Mouse (Mus musculus) CH12.LX (cell line): Measurements from ENCODE around the gene Aspn. TPM values are rescaled to one million over a fixed set of nuclear protein-coding genes. Genes with fewer than 3 reads are reported as not detected.

ENCODE experiments used
- DNase-seq: peaks from one replicate; pipeline ENCODE4 v3.0.0-alpha.2; 2013; ENCODE audit errors: extremely low read depth
- H3K27ac ChIP-seq: 2 replicates; pipeline ENCODE4 v1.5.1; 2012; ENCODE audit warnings: low read depth, mild to moderate bottlenecking, control low read depth, moderate library complexity; ENCODE audit not compliant: insufficient read depth
- H3K27me3 ChIP-seq: replicated peaks from 2 replicates; pipeline ENCODE3; 2012; ENCODE audit warnings: inconsistent platforms
- H3K36me3 ChIP-seq, 2 experiments: replicated peaks in 1 of 2; 2 replicates each; pipeline versions ENCODE3 to v1.6.1; 2012; ENCODE audit warnings: inconsistent platforms in 1 of 2, low read length in 1 of 2, mild to moderate bottlenecking in 1 of 2, mixed read lengths in 1 of 2, moderate library complexity in 1 of 2; ENCODE audit not compliant: control insufficient read depth in 1 of 2, insufficient read depth in 1 of 2
- H3K4me1 ChIP-seq, 2 experiments: 2 replicates each; pipeline ENCODE4 v1.6.1; 2012; ENCODE audit warnings: inconsistent platforms in 1 of 2, moderate library complexity in 1 of 2; ENCODE audit not compliant: insufficient read depth in 2 of 2, control insufficient read depth in 1 of 2
- H3K4me2 ChIP-seq: 2 replicates; pipeline ENCODE4 v1.6.1; 2012; ENCODE audit warnings: low read depth, mild to moderate bottlenecking, control low read depth; ENCODE audit not compliant: poor library complexity, insufficient read depth, severe bottlenecking
- H3K4me3 ChIP-seq, 3 experiments: fragments of 150-350 bp in 1 of 3; sonication (generic) in 1 of 3; replicated peaks in 1 of 3; 2 replicates each; pipeline versions ENCODE3 to v1.5.1; 2011 to 2012; ENCODE audit warnings: low read depth in 2 of 3, low read length in 2 of 3, mild to moderate bottlenecking in 2 of 3, moderate library complexity in 2 of 3, control low read depth in 1 of 3, improper control_type of control experiment in 1 of 3, inconsistent platforms in 1 of 3, mixed read lengths in 1 of 3; ENCODE audit not compliant: poor library complexity in 1 of 3
- H3K79me2 ChIP-seq: replicated peaks from 2 replicates; pipeline ENCODE4 v1.6.1; 2012; ENCODE audit warnings: mild to moderate bottlenecking, moderate library complexity; ENCODE audit not compliant: control insufficient read depth, poor library complexity, insufficient read depth, severe bottlenecking; ENCODE audit errors: extremely low read depth
- H3K9ac ChIP-seq: 2 replicates; pipeline ENCODE4 v1.6.1; 2012; ENCODE audit warnings: low read depth, mild to moderate bottlenecking, control low read depth, moderate library complexity; ENCODE audit not compliant: insufficient read depth
- H3K9me3 ChIP-seq: replicated peaks from 2 replicates; pipeline ENCODE3; 2012; ENCODE audit warnings: low read length, inconsistent platforms, mixed read lengths
- BHLHE40 ChIP-seq: IDR thresholded peaks from 2 replicates; pipeline ENCODE4 v1.6.1; 2011; ENCODE audit warnings: mild to moderate bottlenecking, low read depth, low read length, improper control_type of control experiment
- CHD1 ChIP-seq: IDR thresholded peaks from 2 replicates; pipeline ENCODE4 v1.6.1; 2012; ENCODE audit warnings: low read depth, low read length, improper control_type of control experiment, inconsistent platforms
- CHD2 ChIP-seq: IDR thresholded peaks from 2 replicates; pipeline ENCODE4 v1.6.1; 2011; ENCODE audit warnings: low read length, improper control_type of control experiment
- CTCF ChIP-seq, 2 experiments: IDR thresholded peaks in 1 of 2; conservative IDR thresholded peaks in 1 of 2; 2 replicates each; pipeline ENCODE4 v1.5.1; 2011 to 2012; ENCODE audit warnings: low read depth in 2 of 2, low read length in 2 of 2, improper control_type of control experiment in 1 of 2, inconsistent platforms in 1 of 2, mild to moderate bottlenecking in 1 of 2, moderate library complexity in 1 of 2
- E2F4 ChIP-seq: IDR thresholded peaks from 2 replicates; pipeline ENCODE4 v1.6.1; 2011; ENCODE audit warnings: low read depth, low read length, improper control_type of control experiment; ENCODE audit not compliant: insufficient replicate concordance
- ELF1 ChIP-seq: IDR thresholded peaks from 2 replicates; pipeline ENCODE4 v1.6.1; 2014; ENCODE audit warnings: low read depth, mild to moderate bottlenecking, inconsistent platforms, low read length, improper control_type of control experiment
- IRF4 ChIP-seq: IDR thresholded peaks from 2 replicates; pipeline ENCODE4 v1.6.1; 2014; ENCODE audit warnings: low read depth, mild to moderate bottlenecking, inconsistent platforms, low read length, improper control_type of control experiment
- JUND ChIP-seq: conservative IDR thresholded peaks from 2 replicates; pipeline ENCODE4 v1.6.1; 2011; ENCODE audit warnings: low read depth, low read length, improper control_type of control experiment
- MAFK ChIP-seq: IDR thresholded peaks from 2 replicates; pipeline ENCODE4 v1.6.1; 2011; ENCODE audit warnings: low read length, improper control_type of control experiment; ENCODE audit not compliant: insufficient replicate concordance
- MAZ ChIP-seq: IDR thresholded peaks from 2 replicates; pipeline ENCODE4 v1.6.1; 2012; ENCODE audit warnings: low read depth, mild to moderate bottlenecking, inconsistent platforms, low read length, improper control_type of control experiment, moderate library complexity
- MXI1 ChIP-seq: IDR thresholded peaks from 2 replicates; pipeline ENCODE4 v1.6.1; 2011; ENCODE audit warnings: mild to moderate bottlenecking, low read depth, low read length, improper control_type of control experiment
- MYC ChIP-seq: IDR thresholded peaks from 2 replicates; pipeline ENCODE4 v1.6.1; 2011; ENCODE audit warnings: low read depth, mild to moderate bottlenecking, improper control_type of control experiment, low read length
- NRF1 ChIP-seq: IDR thresholded peaks from 2 replicates; pipeline ENCODE4 v1.6.1; 2014; ENCODE audit warnings: low read depth, mild to moderate bottlenecking, inconsistent platforms, low read length, improper control_type of control experiment, moderate library complexity
- PAX5 ChIP-seq: IDR thresholded peaks from 2 replicates; pipeline ENCODE4 v1.6.1; 2012; ENCODE audit warnings: low read length, inconsistent platforms, mixed read lengths
- SIN3A ChIP-seq: IDR thresholded peaks from 2 replicates; pipeline ENCODE4 v1.6.1; 2012; ENCODE audit warnings: low read length, improper control_type of control experiment, inconsistent platforms
- SMC3 ChIP-seq: IDR thresholded peaks from 2 replicates; pipeline ENCODE4 v1.6.1; 2011; ENCODE audit warnings: low read depth, low read length, improper control_type of control experiment
- TBP ChIP-seq: conservative IDR thresholded peaks from 2 replicates; pipeline ENCODE4 v1.6.1; 2011; ENCODE audit warnings: low read depth, low read length, improper control_type of control experiment
- UBTF ChIP-seq: IDR thresholded peaks from 2 replicates; pipeline ENCODE4 v1.6.1; 2012; ENCODE audit warnings: low read depth, mild to moderate bottlenecking, inconsistent platforms, low read length, improper control_type of control experiment, moderate library complexity
- USF1 ChIP-seq: IDR thresholded peaks from 2 replicates; pipeline ENCODE4 v1.6.1; 2014; ENCODE audit warnings: low read depth, mild to moderate bottlenecking, inconsistent platforms, low read length, improper control_type of control experiment
- USF2 ChIP-seq: conservative IDR thresholded peaks from 2 replicates; pipeline ENCODE4 v1.6.1; 2011; ENCODE audit warnings: low read depth, low read length, improper control_type of control experiment
- ZC3H11A ChIP-seq: IDR thresholded peaks from 2 replicates; pipeline ENCODE4 v1.6.1; 2012; ENCODE audit warnings: low read depth, mild to moderate bottlenecking, inconsistent platforms, low read length, improper control_type of control experiment
- ZKSCAN1 ChIP-seq: IDR thresholded peaks from 2 replicates; pipeline ENCODE4 v1.6.1; 2012; ENCODE audit warnings: low read depth, inconsistent platforms, low read length, improper control_type of control experiment, borderline replicate concordance
- ZMIZ1 ChIP-seq: IDR thresholded peaks from 2 replicates; pipeline ENCODE4 v1.6.1; 2012; ENCODE audit warnings: low read depth, mild to moderate bottlenecking, inconsistent platforms, low read length, improper control_type of control experiment
- dilution Hi-C: fragments of 300-500 bp; cut with MboI; formaldehyde crosslinking; loops from 2 replicates; pipeline ENCODE4 v1.14.3; 2020; ENCODE audit warnings: low sequenced_read_pairs; ENCODE audit not compliant: extremely low pct_unique_long_range_greater_than_20kb, extremely low pct_ligation_motif_present
- in situ Hi-C: fragments of 300-500 bp; cut with MboI; formaldehyde crosslinking; loops from 3 replicates; pipeline ENCODE4 v1.14.3; 2019; ENCODE audit warnings: low sequenced_read_pairs, low pct_ligation_motif_present, low pct_unique_long_range_greater_than_20kb, mixed read lengths
- polyA plus RNA-seq: library from polyadenylated mRNA; unstranded; fragments of >175 nt; gene quantifications from 2 replicates; pipeline ENCODE4 v1.2.1, GENCODE M21; 2012; ENCODE audit warnings: low read depth; ENCODE audit not compliant: insufficient read length
- total RNA-seq, 2 experiments: library from RNA; depleted of rRNA; stranded (reverse); fragments of 300-350 nt in 1 of 2; fragments of >200 nt in 1 of 2; gene quantifications; 2 replicates each; pipeline ENCODE4 v1.2.3; 2012 to 2014

The Aspn gene
- total and polyA plus RNA-seq, 3 experiments = 0.23 TPM; not detected in 2

DNA sequence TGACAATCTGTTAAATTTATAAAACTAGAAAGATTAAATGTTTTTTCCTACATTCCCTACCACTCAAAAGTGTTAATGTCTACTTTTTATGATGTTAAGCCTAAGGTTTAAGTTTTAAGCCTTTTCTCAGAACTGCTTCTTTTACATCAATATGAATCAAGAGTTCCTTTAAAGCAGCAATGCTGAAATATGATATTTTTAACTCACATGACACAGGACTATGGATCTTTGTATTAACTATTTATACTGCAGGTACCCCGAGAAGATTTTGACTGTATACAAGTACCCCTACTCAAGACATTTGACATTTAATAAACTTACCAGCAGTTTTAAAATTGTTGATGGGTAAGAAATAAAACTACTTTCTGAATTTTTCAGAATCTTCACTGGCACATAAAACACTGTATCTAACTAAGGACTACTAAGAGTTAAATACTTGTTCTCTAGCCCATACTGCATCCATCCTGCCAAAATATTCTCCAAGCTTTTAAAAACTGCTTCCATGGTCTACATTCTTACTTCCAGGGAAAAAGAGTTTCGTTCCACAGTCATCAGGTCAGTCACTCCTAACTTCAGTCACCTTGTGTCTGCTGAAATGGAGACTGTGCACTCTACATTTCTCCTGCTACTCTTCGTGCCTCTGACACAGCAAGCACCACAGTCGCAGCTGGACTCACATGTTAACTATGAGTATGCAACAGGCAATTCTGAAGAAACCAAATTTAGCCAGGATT lies 64.5 kb downstream of the Aspn start:
- H3K4me3 ChIP-seq = no peak overlapping the region
- no peaks in the 10 kb centered on the region for H3K27me3 ChIP-seq
- no peak overlapping the region for H3K4me2 ChIP-seq
- dilution Hi-C loops (no loop called here), in situ Hi-C loops (no loop called here)
- H3K9ac ChIP-seq = no peak overlapping the region
- no peak for DNase-seq
- H3K27ac ChIP-seq = no peak overlapping the region
- peaks cover 0 to 4% of the 10 kb centered on the region in 2 experiments; a peak in 1 of 4 replicates for H3K4me1 ChIP-seq
- H3K79me2 ChIP-seq = no peaks in the 10 kb centered on the region
- TF ChIP-seq IRF4 = no peak
- TF ChIP-seq SIN3A = no peak
- no peak for TF ChIP-seq ZMIZ1
- TF ChIP-seq MYC = no peak
- no peak for TF ChIP-seq ELF1
- TF ChIP-seq CTCF (conservative IDR thresholded peaks at IDR 0.05 in 1 of 2, IDR thresholded peaks at IDR 0.05 in 1 of 2; ENCODE audit: low read depth in 2 of 2, low read length in 2 of 2) = no peak
- TF ChIP-seq ZKSCAN1 = no peak
- no peak for TF ChIP-seq UBTF
- no peak for TF ChIP-seq JUND
- no peak for TF ChIP-seq NRF1
- TF ChIP-seq E2F4 = no peak
- no peak for TF ChIP-seq CHD1
- no peak for TF ChIP-seq MAFK
- TF ChIP-seq PAX5 = no peak
- TF ChIP-seq USF2 = no peak
- H3K36me3 ChIP-seq = no peaks in the 10 kb centered on the region
- H3K9me3 ChIP-seq = no peaks in the 10 kb centered on the region

GRCm38 (mm10) chr13:49617021-49617420 lies 72.8 kb downstream of the Aspn start:
- Histone ChIP-seq H3K27me3 (no peaks in the 10 kb centered on the region), H3K36me3 (no peaks in the 10 kb centered on the region), H3K9ac (no peak overlapping the region), H3K4me1 (no peaks in the 10 kb centered on the region), H3K4me3 (no peak overlapping the region), H3K79me2 (no peaks in the 10 kb centered on the region), H3K9me3 (no peaks in the 10 kb centered on the region), H3K27ac (no peak overlapping the region), H3K4me2 (no peak overlapping the region)
- DNase-seq = no peak
- in situ Hi-C loops = no loop called here
- dilution Hi-C loops = no loop called here
- TF ChIP-seq TBP (no peak), PAX5 (no peak), UBTF (no peak), ZC3H11A (no peak), SMC3 (no peak), MYC (no peak), CHD1 (no peak), USF2 (no peak), ELF1 (no peak), MAZ (no peak), MXI1 (no peak), E2F4 (no peak), USF1 (no peak), NRF1 (no peak), BHLHE40 (no peak), CHD2 (no peak)
